Mouse (Mus musculus) lung, embryonic 14.5 days (tissue): ENCODE results near the gene Pcbp3. TPM values are rescaled to one million over a fixed set of nuclear protein-coding genes. Genes with fewer than 3 reads are reported as not detected.

Experiments used
- ATAC-seq: fragments of 200-750 bp; cut with Nextera tagmentation; 2 replicates; pipeline ENCODE4 v1.8.0; 2017; ENCODE audit warnings: mild to moderate bottlenecking, moderate TSS enrichment, moderate library complexity; ENCODE audit not compliant: insufficient read depth
- DNase-seq: peaks from one replicate; pipeline ENCODE4 v3.0.0-alpha.2; 2015
- H3K27ac ChIP-seq: fragments of 300-500 bp; sonication (generic); 2 replicates; pipeline ENCODE4 v1.5.1; 2014; ENCODE audit warnings: low read depth, mild to moderate bottlenecking, moderate library complexity
- H3K27me3 ChIP-seq: fragments of 300-500 bp; sonication (generic); 2 replicates; pipeline ENCODE4 v1.6.1; 2014; ENCODE audit warnings: low read length, control low read depth; ENCODE audit not compliant: insufficient read depth
- H3K36me3 ChIP-seq: fragments of 300-500 bp; sonication (generic); 2 replicates; pipeline ENCODE4 v1.6.1; 2014; ENCODE audit warnings: control low read depth; ENCODE audit not compliant: insufficient read depth
- H3K4me1 ChIP-seq: fragments of 300-500 bp; sonication (generic); 2 replicates; pipeline ENCODE4 v1.6.1; 2014; ENCODE audit warnings: antibody characterized with exemption, control low read depth; ENCODE audit not compliant: insufficient read depth
- H3K4me2 ChIP-seq: fragments of 300-500 bp; sonication (generic); 2 replicates; pipeline ENCODE4 v1.6.1; 2014; ENCODE audit warnings: mild to moderate bottlenecking
- H3K4me3 ChIP-seq: fragments of 300-500 bp; sonication (generic); 2 replicates; pipeline ENCODE4 v1.5.1; 2014; ENCODE audit warnings: low read depth, low read length
- H3K9ac ChIP-seq: fragments of 300-500 bp; sonication (generic); 2 replicates; pipeline ENCODE4 v1.6.1; 2014
- H3K9me3 ChIP-seq: fragments of 300-500 bp; sonication (generic); 2 replicates; pipeline ENCODE4 v1.6.1; 2016; ENCODE audit warnings: low read depth, low read length, control low read depth
- CTCF ChIP-seq: IDR thresholded peaks from 2 replicates; pipeline ENCODE4 v1.5.1; 2016; ENCODE audit warnings: antibody characterized with exemption, low read depth
- WGBS: fragments of 180-500 bp; shearing (Covaris S2); extraction: QIAGEN DNeasy Blood & Tissue Kit; methylation state at CpG from one replicate; pipeline ENCODE4 v1.1.7; 2014; 5-methylcytosine and 5-hydroxymethylcytosine counted together
- polyA plus RNA-seq: library from polyadenylated mRNA; unstranded; fragments of >200 nt; fragmentation: Nextera tagmentation; extraction: Ambion mirVana; gene quantifications from 2 replicates; pipeline ENCODE4 v1.2.1, GENCODE M21; 2014

Pcbp3 gene
- polyA plus RNA-seq, 1 experiment from 2014 or later, result 15.9 TPM

DNA sequence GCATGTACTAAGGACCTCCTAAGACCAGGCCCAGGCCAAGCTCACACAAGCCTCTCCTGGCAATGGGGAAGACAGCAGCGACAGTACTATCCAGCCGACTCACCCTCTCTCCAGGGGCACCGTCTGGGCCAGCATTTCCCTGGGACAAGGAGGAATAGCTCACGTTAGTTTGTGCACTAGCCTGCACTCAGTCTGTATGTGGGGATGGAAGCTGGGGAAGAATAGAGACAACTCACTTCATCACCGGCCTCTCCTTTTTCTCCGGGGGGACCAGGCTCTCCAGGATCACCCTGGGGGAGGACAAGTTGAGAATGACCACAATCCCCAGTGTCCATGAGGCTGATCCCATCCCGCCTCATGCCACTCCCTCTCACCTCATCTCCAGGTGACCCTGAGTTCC lies 244.7 kb downstream of the Pcbp3 start:
- TF ChIP-seq CTCF, result no peak
- 82% methylated on average over 7 of the region's 7 CpGs for WGBS
- peaks cover 86% of the 10 kb centered on the region for H3K36me3 ChIP-seq

DNA sequence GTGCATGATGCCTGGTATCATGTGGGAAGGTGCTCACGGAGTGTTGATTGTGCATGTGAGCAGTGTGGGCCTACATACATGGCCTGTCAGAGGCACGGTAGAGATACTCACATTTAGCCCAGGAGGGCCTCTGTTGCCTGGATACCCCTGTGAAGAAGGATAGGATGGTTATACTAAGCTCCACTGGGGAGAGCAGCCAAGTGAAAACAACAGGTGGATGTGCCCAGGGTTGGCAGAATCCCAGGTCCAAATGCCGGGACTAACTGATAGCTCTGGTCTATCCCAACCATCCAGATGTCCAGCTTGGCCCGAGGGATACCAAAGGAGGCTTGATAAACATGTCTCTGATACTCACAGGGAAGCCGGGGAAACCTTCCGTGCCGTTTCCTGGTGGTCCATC lies 247.4 kb downstream of the Pcbp3 start:
- Histone ChIP-seq H3K27ac (no peak overlapping the region), H3K4me1 (no peaks in the 10 kb centered on the region), H3K27me3 (no peaks in the 10 kb centered on the region), H3K4me2 (no peak overlapping the region), H3K9ac (no peak overlapping the region), H3K4me3 (no peak overlapping the region), H3K9me3 (no peaks in the 10 kb centered on the region), H3K36me3 (peaks cover 90% of the 10 kb centered on the region)
- DNase-seq, result no peak
- ATAC-seq, result no peak
- TF ChIP-seq CTCF, result no peak
- WGBS, result 80% methylated on average over 7 of the region's 7 CpGs

More for the DNA sequence above, 244.7 kb downstream of the Pcbp3 start:
- H3K4me2 ChIP-seq, result no peak overlapping the region
- no peak overlapping the region for H3K9ac ChIP-seq
- no peaks in the 10 kb centered on the region for H3K9me3 ChIP-seq
- no peak for DNase-seq
- no peak overlapping the region for H3K27ac ChIP-seq
- ATAC-seq, result no peak
- no peaks in the 10 kb centered on the region for H3K27me3 ChIP-seq
- H3K4me1 ChIP-seq, result no peaks in the 10 kb centered on the region
- no peak overlapping the region for H3K4me3 ChIP-seq

DNA sequence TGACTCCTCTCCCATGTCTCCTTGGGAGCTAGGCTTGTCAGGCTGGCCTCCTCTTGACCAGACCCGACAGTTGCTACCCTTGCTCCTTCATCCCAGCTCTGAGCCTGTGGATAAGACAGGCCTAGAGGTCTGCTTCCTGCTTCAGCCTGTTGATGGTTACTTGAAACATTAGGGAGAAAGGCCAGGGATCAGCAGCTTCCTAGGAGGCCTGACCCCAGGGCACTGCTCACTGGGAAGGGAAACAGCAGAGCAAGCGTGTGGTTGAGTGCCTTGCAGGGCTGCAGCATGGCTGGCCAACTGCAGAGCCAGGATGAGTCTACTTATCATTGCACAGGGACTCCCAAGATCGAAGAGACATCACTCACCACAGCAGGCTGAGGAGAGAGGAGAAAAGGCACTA lies 249.2 kb downstream of the Pcbp3 start:
- ATAC-seq (no peak), DNase-seq (no peak)
- Histone ChIP-seq H3K4me2 (no peak overlapping the region), H3K4me3 (no peak overlapping the region), H3K36me3 (peaks cover 84% of the 10 kb centered on the region), H3K4me1 (no peaks in the 10 kb centered on the region), H3K9ac (no peak overlapping the region), H3K27ac (no peak overlapping the region), H3K9me3 (no peaks in the 10 kb centered on the region), H3K27me3 (no peaks in the 10 kb centered on the region)
- TF ChIP-seq CTCF, result no peak
- WGBS, result 72% methylated on average over 3 of the region's 3 CpGs

Other genes starting within 250 kb of the Pcbp3 start
- 215 and 226 TPM in 2 replicates for gene Col6a1, start 235.7 kb downstream of the Pcbp3 start, polyA plus RNA-seq
- gene Slc19a1, start 70.4 kb upstream of the Pcbp3 start, polyA plus RNA-seq, result 26.5 and 31.0 TPM in 2 replicates
- gene Col18a1, start 204.7 kb upstream of the Pcbp3 start, polyA plus RNA-seq, result 204 and 217 TPM in 2 replicates